Mouse (Mus musculus) forebrain, embryonic 16.5 days (tissue): ENCODE data around the gene Klhdc1. TPM values are rescaled to one million over a fixed set of nuclear protein-coding genes. Genes with fewer than 3 reads are reported as not detected.

ENCODE experiments used
- ATAC-seq: fragments of 200-750 bp; cut with Nextera tagmentation; 2 replicates; pipeline ENCODE4 v1.8.0; 2017; ENCODE audit warnings: mild to moderate bottlenecking, moderate library complexity
- H3K27ac ChIP-seq: fragments of 300-500 bp; sonication (generic); 2 replicates; pipeline ENCODE4 v1.5.1; 2014; ENCODE audit warnings: low read length, control low read depth
- H3K27me3 ChIP-seq: fragments of 300-500 bp; sonication (generic); replicated peaks from 2 replicates; pipeline ENCODE4 v1.6.1; 2014; ENCODE audit warnings: low read length; ENCODE audit not compliant: control insufficient read depth, insufficient read depth
- H3K36me3 ChIP-seq: fragments of 300-500 bp; sonication (generic); 2 replicates; pipeline ENCODE4 v1.6.1; 2014; ENCODE audit not compliant: control insufficient read depth, insufficient read depth
- H3K4me1 ChIP-seq: fragments of 300-500 bp; sonication (generic); replicated peaks from 2 replicates; pipeline ENCODE4 v1.6.1; 2014; ENCODE audit warnings: low read length; ENCODE audit not compliant: control insufficient read depth, insufficient read depth
- H3K4me2 ChIP-seq: fragments of 300-500 bp; sonication (generic); 2 replicates; pipeline ENCODE4 v1.6.1; 2014; ENCODE audit warnings: mild to moderate bottlenecking, low read length, control low read depth
- H3K4me3 ChIP-seq: fragments of 300-500 bp; sonication (generic); replicated peaks from 2 replicates; pipeline ENCODE4 v1.5.1; 2014; ENCODE audit warnings: mild to moderate bottlenecking, low read length, control low read depth
- H3K9ac ChIP-seq: fragments of 300-500 bp; sonication (generic); replicated peaks from 2 replicates; pipeline ENCODE4 v1.6.1; 2014; ENCODE audit warnings: low read depth, low read length, control low read depth
- H3K9me3 ChIP-seq: fragments of 300-500 bp; sonication (generic); 2 replicates; pipeline ENCODE4 v1.6.1; 2016; ENCODE audit warnings: low read length; ENCODE audit not compliant: control insufficient read depth
- WGBS: fragments of 180-500 bp; shearing (Covaris S2); extraction: QIAGEN DNeasy Blood & Tissue Kit; methylation state at CpG from one replicate; pipeline ENCODE4 v1.1.7; 2014; 5-methylcytosine and 5-hydroxymethylcytosine counted together
- polyA plus RNA-seq: library from polyadenylated mRNA; unstranded; fragments of >200 nt; fragmentation: Nextera tagmentation; extraction: Ambion mirVana; gene quantifications from 2 replicates; pipeline ENCODE4 v1.2.1, GENCODE M21; 2015

The Klhdc1 gene
- 12.5 TPM in 2 replicates for polyA plus RNA-seq

DNA sequence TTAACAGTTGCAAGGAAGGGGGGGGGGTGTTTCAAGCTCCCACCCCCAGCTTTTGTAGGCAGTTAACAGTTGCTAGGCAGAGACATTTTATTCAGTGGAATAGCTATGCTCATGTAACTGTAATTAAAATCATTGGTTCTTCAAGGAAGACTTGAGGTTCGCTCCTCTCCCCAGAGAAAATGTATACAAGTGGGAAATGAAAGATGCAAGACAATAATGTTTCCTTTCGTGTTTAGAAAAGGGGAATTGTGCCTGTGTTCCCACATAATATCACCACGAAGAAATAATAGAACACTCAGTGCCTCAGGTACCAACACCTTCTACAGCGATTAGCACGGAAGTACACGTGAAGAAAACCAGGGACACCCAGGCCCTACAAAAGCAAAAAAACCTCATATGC, at the start of gene Klhdc1:
Gene Klhdc1 (plus strand): TSS at position 301 of the 400 bp plus-strand sequence.
- H3K27ac ChIP-seq: peak within 1 kb of the TSS; percentile 31
- H3K36me3 ChIP-seq: no peaks in the 10 kb centered on the region
- H3K4me1 ChIP-seq: peaks cover 5% of the 10 kb centered on the region
- ATAC-seq: no peak
- peak within 1 kb of the TSS; percentile 78 for H3K4me3 ChIP-seq
- 70% methylated on average over 6 of the region's 6 CpGs for WGBS
- no peaks in the 10 kb centered on the region for H3K9me3 ChIP-seq
- no peaks in the 10 kb centered on the region for H3K27me3 ChIP-seq
- peak within 1 kb of the TSS; percentile 73 for H3K9ac ChIP-seq
- peak within 1 kb of the TSS; percentile 73 for H3K4me2 ChIP-seq

DNA sequence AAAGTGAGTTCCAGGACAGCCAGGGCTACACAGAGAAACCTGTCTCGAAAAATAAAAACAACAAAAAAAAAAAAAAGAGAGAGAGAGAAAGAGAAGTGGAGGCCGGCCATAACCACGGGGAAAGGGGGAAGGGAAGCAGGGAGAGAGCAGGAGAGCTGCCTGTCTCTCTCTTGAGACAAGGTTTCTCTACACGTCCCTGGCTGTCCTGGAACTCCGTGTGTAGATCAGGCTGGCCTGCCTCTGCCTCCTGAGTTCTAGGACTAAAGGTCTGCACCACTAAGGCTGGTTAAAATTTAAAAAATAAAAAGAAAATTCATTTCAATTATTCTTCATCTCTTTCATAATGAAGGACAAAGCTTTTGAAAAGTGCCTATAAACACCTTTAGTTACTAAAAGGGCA, 49.6 kb upstream of the Klhdc1 start:
- Histone ChIP-seq H3K9ac (no peak overlapping the region), H3K36me3 (peaks cover 4% of the 10 kb centered on the region; the same call in 1 of the 2 replicates), H3K9me3 (no peaks in the 10 kb centered on the region), H3K27me3 (no peaks in the 10 kb centered on the region), H3K27ac (no peak overlapping the region), H3K4me2 (no peak overlapping the region), H3K4me3 (no peak overlapping the region), H3K4me1 (peaks cover 19% of the 10 kb centered on the region)
- no peak for ATAC-seq
- WGBS: 86% methylated on average over 5 of the region's 5 CpGs

DNA sequence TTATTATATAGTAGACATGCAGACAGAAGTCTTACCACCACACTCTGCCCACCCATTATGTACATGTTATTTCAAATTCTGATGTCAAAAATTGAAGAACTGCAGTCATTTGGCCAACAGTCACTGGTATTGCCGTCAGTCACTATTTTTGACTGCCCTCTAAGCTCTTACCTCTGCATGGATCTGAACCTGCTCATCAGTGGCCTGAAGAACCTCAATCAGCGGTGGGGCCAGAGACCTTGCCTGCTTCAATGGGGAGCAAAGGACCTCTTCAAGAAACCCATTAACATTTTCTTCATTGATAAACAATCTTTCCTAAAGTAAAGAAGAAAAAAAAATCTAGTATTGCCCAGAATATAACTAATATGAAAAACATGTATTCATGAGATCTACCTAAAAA, 48.3 kb upstream of the Klhdc1 start:
- Histone ChIP-seq H3K9ac (no peak overlapping the region), H3K27ac (no peak overlapping the region), H3K36me3 (peaks cover 4% of the 10 kb centered on the region; the same call in 1 of the 2 replicates), H3K9me3 (no peaks in the 10 kb centered on the region), H3K4me3 (no peak overlapping the region), H3K4me2 (no peak overlapping the region), H3K27me3 (no peaks in the 10 kb centered on the region), H3K4me1 (peaks cover 11% of the 10 kb centered on the region)
- no peak for ATAC-seq
- 94% methylated on average over 2 of the region's 2 CpGs for WGBS

DNA sequence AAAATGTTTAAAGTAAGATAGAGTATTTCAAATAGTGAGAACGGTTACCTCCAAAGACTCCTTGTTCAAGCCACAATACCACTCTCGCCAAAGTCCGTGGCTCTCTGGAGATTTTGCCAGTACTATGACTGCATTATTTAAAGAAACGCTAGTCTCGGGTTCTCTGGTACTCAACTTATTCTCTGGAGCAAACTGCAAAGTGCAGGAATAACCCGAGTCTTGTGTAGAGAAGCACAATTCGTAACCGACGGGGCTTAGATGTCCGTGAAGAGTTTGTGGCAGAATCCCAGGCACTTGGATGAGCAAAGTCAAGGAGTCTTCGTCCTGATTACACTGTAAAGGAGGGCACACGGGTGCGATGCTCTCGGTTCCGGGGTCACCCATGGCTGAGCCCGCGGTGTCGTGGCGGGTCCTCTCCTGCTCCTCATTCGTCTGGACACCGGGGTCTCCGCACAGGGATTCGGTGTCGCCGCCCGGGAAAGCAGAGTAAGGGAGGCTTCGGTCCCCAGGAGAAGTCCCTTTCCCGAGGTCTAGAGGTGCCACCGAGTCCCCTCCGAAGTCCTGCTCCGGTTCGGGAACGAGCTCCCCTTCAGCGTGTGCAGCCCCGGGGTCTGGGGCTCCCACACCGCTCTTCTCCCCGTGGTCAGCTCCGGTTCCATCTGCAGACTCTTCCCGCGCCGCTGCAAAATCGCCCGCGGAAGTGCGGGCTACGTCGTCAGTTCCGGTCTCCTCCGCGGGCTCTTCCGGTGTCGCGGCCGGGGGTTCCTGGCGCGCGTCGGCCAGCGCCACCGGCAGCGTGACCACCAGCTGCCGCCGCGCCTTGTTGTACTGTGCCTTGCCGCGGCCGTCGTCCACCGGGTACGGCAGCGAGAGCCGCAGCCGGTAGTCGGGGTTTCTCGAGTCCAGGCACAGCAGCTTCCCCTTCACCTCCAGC, 44.3 kb upstream of the Klhdc1 start, which contains the start of gene Gm49383:
Gene Gm49383 (minus strand): TSS at position 661 of the 934 bp plus-strand sequence.
- Histone ChIP-seq H3K9me3 (no peaks in the 10 kb centered on the region), H3K27me3 (no peaks in the 10 kb centered on the region), H3K4me2 (peak within 1 kb of the TSS; percentile 95), H3K4me3 (peak within 1 kb of the TSS; percentile 70), H3K4me1 (peaks cover 23% of the 10 kb centered on the region), H3K27ac (peak within 1 kb of the TSS; percentile 72), H3K36me3 (0 out of 2 replicates have a peak, but pooled peaks cover 6% of the 10 kb centered on the region), H3K9ac (peak within 1 kb of the TSS; percentile 70)
- ATAC-seq: peak; percentile 80
- WGBS: 0% methylated on average over 75 of the region's 75 CpGs

DNA sequence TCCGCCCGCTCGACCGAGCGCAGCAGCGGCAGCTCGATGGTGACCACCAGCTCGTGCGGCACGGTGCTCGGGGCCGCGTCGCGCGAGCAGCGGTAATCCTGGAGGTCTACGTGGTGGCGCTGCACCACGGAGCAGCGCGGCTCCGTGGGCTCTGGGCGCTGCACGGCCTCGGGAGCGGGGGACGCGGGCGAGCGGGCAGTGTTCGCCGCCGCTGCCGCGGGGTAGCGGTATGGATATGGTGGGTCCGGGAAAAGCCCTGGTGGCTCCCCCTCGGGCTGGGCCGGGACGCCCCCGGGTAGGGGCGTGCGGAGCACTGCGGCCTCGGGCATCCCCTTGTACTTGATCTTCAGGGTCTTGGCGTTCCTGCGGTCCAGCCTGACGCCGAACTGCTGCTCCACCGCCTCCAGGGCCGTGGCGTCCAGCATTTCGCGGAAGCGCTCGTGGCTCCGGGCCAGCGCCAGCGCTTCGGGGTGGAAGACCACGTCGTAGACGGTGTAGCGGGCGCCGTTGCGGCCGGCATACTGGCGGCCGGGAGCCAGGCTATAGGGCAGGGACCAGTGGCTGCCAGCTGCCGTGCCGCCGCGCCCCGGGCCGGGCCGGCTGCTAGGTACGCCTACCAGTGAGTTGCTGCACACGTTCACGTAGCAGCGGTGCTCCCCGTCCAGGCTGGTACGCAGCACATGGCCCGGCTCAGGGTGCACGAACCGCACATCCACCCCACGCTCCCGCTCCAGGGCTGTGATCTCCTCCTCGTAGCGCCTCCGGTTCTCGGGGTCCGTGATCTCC, 43.4 kb upstream of the Klhdc1 start:
- Histone ChIP-seq H3K4me1 (peaks cover 23% of the 10 kb centered on the region), H3K9ac (peak overlapping the region; percentile 70), H3K27ac (peak overlapping the region; percentile 72), H3K4me2 (peak overlapping the region; percentile 95), H3K27me3 (no peaks in the 10 kb centered on the region), H3K4me3 (peak overlapping the region; percentile 70), H3K9me3 (no peaks in the 10 kb centered on the region), H3K36me3 (0 out of 2 replicates have a peak, but pooled peaks cover 6% of the 10 kb centered on the region)
- under 1% methylated on average over 92 of the region's 94 CpGs for WGBS
- peak; percentile 78 for ATAC-seq

DNA sequence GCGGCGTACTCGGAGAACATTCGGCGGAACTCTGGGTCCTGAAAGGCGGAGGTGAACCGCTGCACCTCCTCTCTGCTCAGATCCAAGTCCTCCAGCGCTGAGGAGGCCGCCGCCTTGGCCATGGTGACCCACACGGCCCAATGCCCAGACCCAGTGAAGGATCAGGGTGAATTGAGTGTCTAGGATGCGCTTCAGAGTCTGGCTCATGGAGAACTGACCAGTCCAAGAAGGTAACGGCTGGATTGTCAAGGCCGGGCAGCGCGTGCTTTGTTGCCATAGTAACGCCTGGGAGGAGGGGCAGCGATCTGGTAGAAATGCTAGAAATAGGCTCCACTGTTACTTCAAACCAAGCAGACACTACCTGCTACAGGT, 42.8 kb upstream of the Klhdc1 start, which contains the start of gene Dnaaf2:
Gene Dnaaf2 (minus strand): TSS at position 266 of the 372 bp plus-strand sequence.
- H3K4me3 ChIP-seq: peak within 1 kb of the TSS; percentile 70
- peak; percentile 23 for ATAC-seq
- peak within 1 kb of the TSS; percentile 72 for H3K27ac ChIP-seq
- no peaks in the 10 kb centered on the region for H3K27me3 ChIP-seq
- H3K4me2 ChIP-seq: peak within 1 kb of the TSS; percentile 95
- 0% methylated on average over 18 of the region's 18 CpGs for WGBS
- peaks cover 23% of the 10 kb centered on the region for H3K4me1 ChIP-seq
- H3K9ac ChIP-seq: peak within 1 kb of the TSS; percentile 70
- H3K9me3 ChIP-seq: no peaks in the 10 kb centered on the region
- 0 out of 2 replicates have a peak, but pooled peaks cover 6% of the 10 kb centered on the region for H3K36me3 ChIP-seq

DNA sequence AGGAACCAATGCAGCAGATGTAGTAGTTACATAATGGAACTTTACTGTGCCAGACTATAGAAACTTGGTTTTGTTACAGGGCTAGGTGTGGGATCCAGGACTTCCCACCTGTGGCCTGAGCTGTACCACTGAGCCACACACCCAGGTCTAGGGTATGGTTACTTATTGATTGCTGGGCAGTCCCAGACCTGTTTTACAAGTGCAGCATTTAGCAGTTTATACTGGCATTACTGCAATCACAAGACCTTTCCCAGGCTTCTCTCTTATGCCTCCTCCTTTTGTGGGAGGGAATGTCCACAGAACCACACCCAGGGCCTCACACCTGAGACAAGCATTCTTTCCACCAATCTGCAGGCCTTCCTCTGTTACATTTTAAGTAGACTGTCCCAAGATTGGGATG, 42.0 kb upstream of the Klhdc1 start:
- Histone ChIP-seq H3K9ac (no peak overlapping the region), H3K4me2 (no peak overlapping the region)
- ATAC-seq: no peak

DNA sequence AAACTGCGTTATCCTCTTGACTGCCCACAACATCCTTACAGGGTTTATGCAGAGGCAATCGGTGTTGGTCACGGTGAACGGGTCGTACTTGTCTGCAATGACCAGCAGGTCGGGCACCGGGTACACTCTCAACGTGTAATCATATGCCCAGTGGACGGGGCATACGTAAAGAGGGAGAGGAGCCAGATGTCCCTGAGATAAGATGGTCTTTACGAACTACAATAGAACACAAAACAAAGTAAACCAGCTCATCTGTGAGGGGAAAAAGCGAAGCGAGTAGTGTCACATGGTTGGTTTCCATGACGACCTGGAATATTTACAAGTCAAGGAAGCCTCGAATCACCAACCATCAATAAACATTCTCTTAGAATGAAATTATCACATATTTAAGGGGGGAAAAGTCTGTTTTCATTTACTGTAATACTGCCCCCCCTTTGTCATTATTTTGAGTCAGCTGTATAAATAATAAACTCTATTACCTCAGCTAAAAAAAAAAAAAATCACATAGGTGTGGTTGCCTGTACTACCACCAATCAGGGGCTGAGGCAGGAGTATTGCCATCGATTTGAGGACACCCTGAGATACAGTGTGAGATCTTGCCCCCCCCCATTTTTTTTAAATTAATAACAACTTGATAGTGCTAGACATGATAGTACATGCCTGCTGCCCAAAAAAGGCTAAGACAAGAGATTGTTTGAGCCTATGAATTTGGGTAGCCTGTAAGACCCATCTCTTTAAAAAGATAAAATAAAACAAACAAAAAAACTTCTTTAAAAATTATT, 36.7 kb upstream of the Klhdc1 start, which contains the start of gene Gm49384:
Gene Gm49384 (minus strand): TSS at position 216 of the 782 bp plus-strand sequence.
- ATAC-seq: 0 out of 2 replicates have a peak, but pooled peaks have one; percentile 33
- H3K4me3 ChIP-seq: no peak within 1 kb of the TSS
- peaks cover 3% of the 10 kb centered on the region; the same call in 1 of the 2 replicates for H3K4me1 ChIP-seq
- H3K27ac ChIP-seq: no peak within 1 kb of the TSS
- no peaks in the 10 kb centered on the region for H3K9me3 ChIP-seq
- no peak within 1 kb of the TSS for H3K4me2 ChIP-seq
- H3K27me3 ChIP-seq: no peaks in the 10 kb centered on the region
- 0 out of 2 replicates have a peak, but pooled peaks cover 6% of the 10 kb centered on the region for H3K36me3 ChIP-seq
- H3K9ac ChIP-seq: no peak within 1 kb of the TSS
- 74% methylated on average over 16 of the region's 16 CpGs for WGBS

More for the DNA sequence above, 42.0 kb upstream of the Klhdc1 start:
- no peaks in the 10 kb centered on the region for H3K9me3 ChIP-seq
- H3K27ac ChIP-seq: no peak overlapping the region
- H3K27me3 ChIP-seq: no peaks in the 10 kb centered on the region
- peaks cover 23% of the 10 kb centered on the region for H3K4me1 ChIP-seq
- 0 out of 2 replicates have a peak, but pooled peaks cover 6% of the 10 kb centered on the region for H3K36me3 ChIP-seq
- no peak overlapping the region for H3K4me3 ChIP-seq
